Mouse (Mus musculus) limb, embryonic 14.5 days (tissue): ENCODE measurements around the gene Znrf1. TPM values are rescaled to one million over a fixed set of nuclear protein-coding genes. Genes with fewer than 3 reads are reported as not detected.

Experiments used
- ATAC-seq: fragments of 200-750 bp; cut with Nextera tagmentation; 2 replicates; pipeline ENCODE4 v1.8.0; 2017; ENCODE audit warnings: low read depth, moderate number of reproducible peaks, moderate TSS enrichment; ENCODE audit not compliant: low FRiP score
- DNase-seq: peaks from one replicate; pipeline ENCODE4 v3.0.0-alpha.2; 2015; ENCODE audit warnings: low spot score
- H3K27ac ChIP-seq: fragments of 300-500 bp; sonication (generic); replicated peaks from 2 replicates; pipeline ENCODE4 v1.5.1; 2014; ENCODE audit warnings: low read depth, mild to moderate bottlenecking, low read length, moderate library complexity, mixed read lengths
- H3K27me3 ChIP-seq: fragments of 300-500 bp; sonication (generic); 2 replicates; pipeline ENCODE4 v1.6.1; 2014; ENCODE audit warnings: low read length, mixed read lengths; ENCODE audit not compliant: control insufficient read depth, insufficient read depth
- H3K36me3 ChIP-seq: fragments of 300-500 bp; sonication (generic); 2 replicates; pipeline ENCODE4 v1.6.1; 2014; ENCODE audit warnings: mild to moderate bottlenecking, low read length, moderate library complexity, mixed read lengths; ENCODE audit not compliant: control insufficient read depth, insufficient read depth
- H3K4me1 ChIP-seq: fragments of 300-500 bp; sonication (generic); 2 replicates; pipeline ENCODE4 v1.6.1; 2014; ENCODE audit warnings: antibody characterized with exemption, low read length, mixed read lengths; ENCODE audit not compliant: control insufficient read depth, insufficient read depth
- H3K4me2 ChIP-seq: fragments of 300-500 bp; sonication (generic); replicated peaks from 2 replicates; pipeline ENCODE4 v1.6.1; 2014; ENCODE audit warnings: low read depth, mild to moderate bottlenecking, low read length, moderate library complexity; ENCODE audit not compliant: severe bottlenecking
- H3K4me3 ChIP-seq: fragments of 300-500 bp; sonication (generic); replicated peaks from 2 replicates; pipeline ENCODE4 v1.5.1; 2014; ENCODE audit warnings: low read length
- H3K9ac ChIP-seq: fragments of 300-500 bp; sonication (generic); 2 replicates; pipeline ENCODE4 v1.6.1; 2014; ENCODE audit warnings: mild to moderate bottlenecking, low read depth, low read length, moderate library complexity; ENCODE audit not compliant: severe bottlenecking
- H3K9me3 ChIP-seq: fragments of 300-500 bp; sonication (generic); 2 replicates; pipeline ENCODE4 v1.6.1; 2016; ENCODE audit warnings: low read length; ENCODE audit not compliant: control insufficient read depth
- POLR2A ChIP-seq: fragments of 200-500 bp; IDR thresholded peaks from 2 replicates; pipeline ENCODE4 v1.8.0; 2012; ENCODE audit warnings: inconsistent platforms, mild to moderate bottlenecking, moderate library complexity, borderline replicate concordance; ENCODE audit not compliant: insufficient read depth, insufficient read length; ENCODE audit errors: extremely low read depth
- WGBS: fragments of 180-500 bp; shearing (Covaris S2); extraction: QIAGEN DNeasy Blood & Tissue Kit; methylation state at CpG from one replicate; pipeline ENCODE4 v1.1.7; 2014; 5-methylcytosine and 5-hydroxymethylcytosine counted together
- polyA plus RNA-seq, 2 experiments: library from polyadenylated mRNA; depleted of rRNA in 1 of 2; stranded (reverse) in 1 of 2; unstranded in 1 of 2; fragments of >200 nt; fragmentation: Nextera tagmentation in 1 of 2; extraction: Ambion mirVana in 1 of 2; gene quantifications; 2 replicates each; pipeline versions ENCODE4 v1.2.1 to v1.2.3; 2012 to 2014

Gene Znrf1
- polyA plus RNA-seq, 2 experiments: 42.4 to 133 TPM

- peaks cover 6% of the 10 kb centered on the region; the same call in 1 of the 2 replicates for H3K4me1 ChIP-seq
- WGBS: 80% methylated on average over 4 of the region's 4 CpGs
- no peak for TF ChIP-seq POLR2A
- no peaks in the 10 kb centered on the region for H3K9me3 ChIP-seq
- no peaks in the 10 kb centered on the region for H3K27me3 ChIP-seq
- H3K9ac ChIP-seq: no peak overlapping the region
- ATAC-seq: no peak
- no peak overlapping the region for H3K4me3 ChIP-seq
- H3K4me2 ChIP-seq: no peak overlapping the region
- peaks cover 28% of the 10 kb centered on the region for H3K36me3 ChIP-seq
- no peak for DNase-seq
- no peak overlapping the region for H3K27ac ChIP-seq
These were observed 82.4 kb downstream of the Znrf1 start for GRCm38 (mm10) chr8:111618273-111618672.

DNA sequence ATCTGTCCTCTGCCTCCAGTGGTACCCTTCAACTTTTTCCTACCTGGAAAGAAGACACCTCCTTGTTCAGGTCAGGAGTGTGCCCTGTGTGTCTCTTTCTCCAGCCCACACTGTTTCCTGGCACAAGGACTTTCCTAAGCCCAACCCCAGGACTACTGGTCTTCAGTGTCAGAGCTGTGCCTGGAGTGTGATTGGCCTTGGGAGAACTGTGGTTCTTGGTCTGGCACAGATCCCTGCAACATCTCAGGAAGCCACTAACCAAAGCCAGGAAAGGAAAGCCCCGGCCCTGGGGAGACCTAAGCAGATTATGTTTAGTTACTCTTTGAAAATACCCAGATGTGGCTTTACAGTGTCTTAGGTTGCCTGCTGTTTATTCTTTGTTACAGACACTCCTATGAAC lies 84.0 kb downstream of the Znrf1 start:
- no peak overlapping the region for H3K9ac ChIP-seq
- no peaks in the 10 kb centered on the region for H3K27me3 ChIP-seq
- no peak for TF ChIP-seq POLR2A
- no peaks in the 10 kb centered on the region for H3K9me3 ChIP-seq
- no peak overlapping the region for H3K4me3 ChIP-seq
- 61% methylated on average over 1 of the region's 1 CpGs for WGBS
- peaks cover 36% of the 10 kb centered on the region for H3K36me3 ChIP-seq
- H3K4me1 ChIP-seq: peaks cover 6% of the 10 kb centered on the region; the same call in 1 of the 2 replicates
- ATAC-seq: no peak
- no peak for DNase-seq
- no peak overlapping the region for H3K27ac ChIP-seq
- no peak overlapping the region for H3K4me2 ChIP-seq

DNA sequence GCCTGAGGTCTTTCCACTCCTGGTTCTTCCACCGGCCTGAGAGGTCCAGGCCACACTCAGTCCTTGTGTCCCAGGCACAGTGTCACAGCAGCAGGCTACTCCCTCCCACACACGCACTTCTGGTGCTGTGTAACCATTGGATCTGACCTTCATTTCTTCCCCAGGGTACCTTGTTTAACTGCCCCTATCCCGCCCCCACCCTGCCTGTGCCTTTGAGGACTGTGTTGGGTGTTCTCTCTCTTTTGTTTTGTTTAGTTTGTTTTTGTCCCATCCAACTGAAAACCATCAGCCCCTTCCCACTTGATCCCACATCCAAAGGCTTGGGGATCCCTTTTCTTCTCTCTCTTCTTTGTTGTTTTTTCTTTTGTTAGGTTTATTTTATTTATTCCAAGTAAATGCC lies 86.2 kb downstream of the Znrf1 start:
- H3K9ac ChIP-seq: no peak overlapping the region
- H3K4me1 ChIP-seq: peaks cover 6% of the 10 kb centered on the region; the same call in 1 of the 2 replicates
- TF ChIP-seq POLR2A: no peak
- H3K4me2 ChIP-seq: no peak overlapping the region
- H3K9me3 ChIP-seq: no peaks in the 10 kb centered on the region
- 86% methylated on average over 3 of the region's 3 CpGs for WGBS
- H3K36me3 ChIP-seq: peaks cover 41% of the 10 kb centered on the region
- DNase-seq (no peak), ATAC-seq (no peak)
- H3K27me3 ChIP-seq: no peaks in the 10 kb centered on the region
- H3K27ac ChIP-seq: no peak overlapping the region
- H3K4me3 ChIP-seq: no peak overlapping the region

GRCm38 (mm10) chr8:111622553-111622952 lies 86.7 kb downstream of the Znrf1 start:
- Histone ChIP-seq H3K4me3 (no peak overlapping the region), H3K27me3 (no peaks in the 10 kb centered on the region), H3K36me3 (peaks cover 44% of the 10 kb centered on the region), H3K9ac (no peak overlapping the region), H3K4me1 (peaks cover 6% of the 10 kb centered on the region; the same call in 1 of the 2 replicates), H3K27ac (no peak overlapping the region), H3K9me3 (no peaks in the 10 kb centered on the region), H3K4me2 (no peak overlapping the region)
- no peak for TF ChIP-seq POLR2A
- no peak for ATAC-seq
- WGBS: 90% methylated on average over 10 of the region's 10 CpGs
- DNase-seq: no peak

- Histone ChIP-seq H3K27me3 (no peaks in the 10 kb centered on the region), H3K9ac (no peak overlapping the region), H3K4me1 (no peaks in the 10 kb centered on the region), H3K9me3 (no peaks in the 10 kb centered on the region), H3K27ac (no peak overlapping the region), H3K36me3 (peaks cover 50% of the 10 kb centered on the region), H3K4me3 (no peak overlapping the region), H3K4me2 (no peak overlapping the region)
- TF ChIP-seq POLR2A: no peak
- ATAC-seq (no peak), DNase-seq (no peak)
- WGBS: 84% methylated on average over 12 of the region's 12 CpGs
These were observed 88.4 kb downstream of the Znrf1 start for GRCm38 (mm10) chr8:111624081-111624852.
